Mouse (Mus musculus) lung, postnatal 0 days (tissue): ENCODE measurements around the gene Pdcd1.

ENCODE experiments used
- CTCF ChIP-seq: IDR thresholded peaks from 2 replicates; pipeline ENCODE4 v1.5.1; 2016; ENCODE audit warnings: antibody characterized with exemption, mild to moderate bottlenecking
- EP300 ChIP-seq: IDR thresholded peaks from 2 replicates; pipeline ENCODE4 v1.6.1; 2016; ENCODE audit warnings: antibody characterized with exemption, mild to moderate bottlenecking, control low read depth

GRCm38 (mm10) chr1:94086311-94086898 is 34.1 kb upstream of the Pdcd1 start:
- TF ChIP-seq CTCF (no peak), EP300 (no peak)
